16 mouse cellular contexts compared by ENCODE assay signal in the genomic region with DNA sequence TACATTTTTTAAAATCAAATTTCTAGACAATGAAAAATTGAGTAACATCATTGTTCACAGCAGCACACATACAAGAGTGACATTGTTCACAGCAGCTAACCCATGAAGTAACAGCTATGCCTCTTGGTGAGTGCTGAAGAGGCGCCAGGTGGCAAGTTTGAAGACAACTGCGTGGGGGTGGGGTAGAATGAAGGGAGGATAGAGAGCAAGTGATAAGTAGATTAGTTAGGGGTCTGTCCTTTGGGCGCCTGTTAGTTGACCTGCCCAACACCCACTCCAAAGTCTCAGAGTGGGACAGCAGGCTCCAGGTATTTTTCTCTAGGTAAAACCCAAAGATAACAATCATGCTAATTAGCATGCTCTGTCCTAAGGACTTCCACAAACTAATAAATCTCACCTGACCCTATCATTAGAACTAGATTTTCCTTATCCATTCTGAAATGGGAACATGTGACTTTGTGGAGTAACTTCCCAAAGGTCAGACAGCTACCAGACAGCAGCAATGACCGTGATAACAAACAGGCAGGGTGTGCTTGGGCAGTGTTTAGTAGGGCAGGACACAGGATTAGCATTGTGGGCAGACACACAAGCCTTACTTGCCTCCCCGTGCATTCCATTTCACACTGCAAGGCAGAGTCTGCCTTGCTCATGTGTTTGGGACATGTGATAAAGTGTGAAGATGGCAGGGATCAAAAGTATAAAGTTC. TPM values are rescaled to one million over a fixed set of nuclear protein-coding genes. Genes with fewer than 3 reads are reported as not detected.
"Had no signal": no experiment of that assay in that cellular context is flagged by ENCODE, and none has a peak within 500 bp of the region (broad histone marks: within the 10 kb centered on the region; RNA-seq: fewer than 3 reads in every experiment).

No protein-coding gene starts in this region.

- H3K9ac ChIP-seq: limb, embryonic 13.5 days; liver, embryonic 12.5 days; lung, embryonic 14.5 days; midbrain, embryonic 15.5 days; neural tube, embryonic 13.5 days had no signal

- H3K27me3 ChIP-seq: limb, embryonic 13.5 days; liver, embryonic 12.5 days; midbrain, embryonic 15.5 days; neural tube, embryonic 13.5 days had no signal

- H3K36me3 ChIP-seq: limb, embryonic 13.5 days; liver, embryonic 12.5 days; midbrain, embryonic 15.5 days; neural tube, embryonic 13.5 days had no signal

- ATAC-seq: midbrain, embryonic 15.5 days had no signal

- H3K27ac ChIP-seq: layer of hippocampus, adult 2 months; limb, embryonic 13.5 days; liver, embryonic 12.5 days; macrophage; midbrain, embryonic 15.5 days; neural tube, embryonic 13.5 days had no signal

- H3K4me2 ChIP-seq: limb, embryonic 13.5 days; liver, embryonic 12.5 days; lung, embryonic 14.5 days; midbrain, embryonic 11.5 days; midbrain, embryonic 15.5 days; neural tube, embryonic 13.5 days had no signal

- DNase-seq: kidney, adult 18-20 months; kidney, postnatal 10 days; kidney, postnatal 4 days; left cerebral cortex, postnatal 4 days; lung, embryonic 14.5 days; lung, postnatal 10 days; right cerebral cortex, adult 18-20 months; right cerebral cortex, postnatal 25 days had no signal

- H3K4me3 ChIP-seq: layer of hippocampus, adult 2 months; limb, embryonic 13.5 days; liver, embryonic 12.5 days; megakaryocyte, embryonic 14.5 days; midbrain, embryonic 15.5 days; neural tube, embryonic 13.5 days had no signal

- H3K9me3 ChIP-seq: limb, embryonic 13.5 days; liver, embryonic 12.5 days; megakaryocyte, embryonic 14.5 days; midbrain, embryonic 15.5 days; neural tube, embryonic 13.5 days had no signal

- H3K4me1 ChIP-seq: limb, embryonic 13.5 days; midbrain, embryonic 15.5 days; neural tube, embryonic 13.5 days had no signal

RNA-seq across cellular contexts. Expression of a gene that starts 15.5 kb away (rescaled TPM):
- polyA plus RNA-seq: macrophage had no signal
